Mouse (Mus musculus) testis, adult 2 months (tissue): ENCODE data around the gene 3110082J24Rik. TPM values are rescaled to one million over a fixed set of nuclear protein-coding genes. Genes with fewer than 3 reads are reported as not detected.

Experiments
- H3K27ac ChIP-seq: fragments of 200-500 bp; 2 replicates; pipeline ENCODE4 v1.5.1; 2012; ENCODE audit warnings: low read depth, low read length; ENCODE audit not compliant: control insufficient read depth, insufficient read depth
- H3K27me3 ChIP-seq: fragments of 200-500 bp; 2 replicates; pipeline ENCODE4 v1.6.1; 2012; ENCODE audit warnings: mild to moderate bottlenecking, low read length, moderate library complexity; ENCODE audit not compliant: control insufficient read depth, insufficient read depth
- H3K36me3 ChIP-seq: fragments of 200-500 bp; 2 replicates; pipeline ENCODE4 v1.6.1; 2012; ENCODE audit warnings: mild to moderate bottlenecking, low read length; ENCODE audit not compliant: control insufficient read depth, insufficient read depth
- H3K4me1 ChIP-seq: fragments of 200-500 bp; 2 replicates; pipeline ENCODE4 v1.6.1; 2012; ENCODE audit warnings: low read length; ENCODE audit not compliant: control insufficient read depth, insufficient read depth
- H3K4me3 ChIP-seq: fragments of 200-500 bp; 2 replicates; pipeline ENCODE4 v1.5.1; 2012; ENCODE audit warnings: low read depth, mild to moderate bottlenecking, low read length, moderate library complexity, mixed read lengths; ENCODE audit not compliant: control insufficient read depth
- CTCF ChIP-seq: fragments of 200-500 bp; IDR thresholded peaks from 2 replicates; pipeline ENCODE4 v1.5.1; 2012; ENCODE audit warnings: low read depth, mild to moderate bottlenecking, inconsistent platforms, low read length, moderate library complexity; ENCODE audit not compliant: control insufficient read depth, insufficient read depth, insufficient replicate concordance
- POLR2A ChIP-seq: fragments of 200-500 bp; IDR thresholded peaks from 2 replicates; pipeline ENCODE4 v1.6.1; 2012; ENCODE audit warnings: low read depth, mild to moderate bottlenecking, inconsistent platforms, low read length, moderate library complexity; ENCODE audit not compliant: control insufficient read depth
- polyA plus RNA-seq: library from polyadenylated mRNA; depleted of rRNA; stranded (reverse); fragments of >200 nt; gene quantifications from 2 replicates; pipeline ENCODE4 v1.2.3, GENCODE M21; 2012

3110082J24Rik gene
- polyA plus RNA-seq, 1 experiment = not detected

- H3K27ac ChIP-seq = no peak overlapping the region
- no peaks in the 10 kb centered on the region for H3K4me1 ChIP-seq
- peaks cover 5% of the 10 kb centered on the region for H3K36me3 ChIP-seq
- no peaks in the 10 kb centered on the region for H3K27me3 ChIP-seq
- TF ChIP-seq CTCF (no peak), POLR2A (no peak)
- H3K4me3 ChIP-seq = no peak overlapping the region
These were observed 42.4 kb upstream of the 3110082J24Rik start for GRCm38 (mm10) chr5:30148133-30148920.

- TF ChIP-seq POLR2A = no peak
- TF ChIP-seq CTCF = no peak
- H3K36me3 ChIP-seq = peaks cover 5% of the 10 kb centered on the region
- H3K27me3 ChIP-seq = no peaks in the 10 kb centered on the region
These were observed 40.6 kb upstream of the 3110082J24Rik start for GRCm38 (mm10) chr5:30146526-30146925.

GRCm38 (mm10) chr5:30138193-30138592 lies 32.3 kb upstream of the 3110082J24Rik start:
- H3K4me1 ChIP-seq = no peaks in the 10 kb centered on the region
- H3K27me3 ChIP-seq = no peaks in the 10 kb centered on the region
- H3K4me3 ChIP-seq = no peak overlapping the region
- H3K36me3 ChIP-seq = peaks cover 3% of the 10 kb centered on the region
- no peak for TF ChIP-seq POLR2A
- H3K27ac ChIP-seq = no peak overlapping the region

More at GRCm38 (mm10) chr5:30146526-30146925, 40.6 kb upstream of the 3110082J24Rik start:
- H3K4me3 ChIP-seq = no peak overlapping the region
- H3K4me1 ChIP-seq = no peaks in the 10 kb centered on the region
- H3K27ac ChIP-seq = no peak overlapping the region

GRCm38 (mm10) chr5:30137271-30137670 lies 31.4 kb upstream of the 3110082J24Rik start:
- Histone ChIP-seq H3K4me3 (no peak overlapping the region), H3K27me3 (no peaks in the 10 kb centered on the region), H3K36me3 (peaks cover 3% of the 10 kb centered on the region), H3K4me1 (no peaks in the 10 kb centered on the region), H3K27ac (no peak overlapping the region)
- TF ChIP-seq CTCF = no peak
- TF ChIP-seq POLR2A = no peak

GRCm38 (mm10) chr5:30135711-30136231 lies 29.9 kb upstream of the 3110082J24Rik start:
- H3K4me3 ChIP-seq = no peak overlapping the region
- no peaks in the 10 kb centered on the region for H3K27me3 ChIP-seq
- TF ChIP-seq CTCF (no peak), POLR2A (no peak)
- peaks cover 1% of the 10 kb centered on the region for H3K36me3 ChIP-seq
- no peaks in the 10 kb centered on the region for H3K4me1 ChIP-seq
- H3K27ac ChIP-seq = no peak overlapping the region

- no peak overlapping the region for H3K27ac ChIP-seq
- H3K4me3 ChIP-seq = no peak overlapping the region
- no peaks in the 10 kb centered on the region for H3K4me1 ChIP-seq
- H3K36me3 ChIP-seq = peaks cover 6% of the 10 kb centered on the region
- no peak for TF ChIP-seq POLR2A
- TF ChIP-seq CTCF = no peak
- H3K27me3 ChIP-seq = no peaks in the 10 kb centered on the region
These were observed 26.3 kb upstream of the 3110082J24Rik start for GRCm38 (mm10) chr5:30132173-30132572.

- H3K4me3 ChIP-seq = no peak overlapping the region
- TF ChIP-seq CTCF (no peak), POLR2A (no peak)
- H3K4me1 ChIP-seq = no peaks in the 10 kb centered on the region
- peaks cover 8% of the 10 kb centered on the region for H3K36me3 ChIP-seq
- no peak overlapping the region for H3K27ac ChIP-seq
- H3K27me3 ChIP-seq = no peaks in the 10 kb centered on the region
These were observed 25.4 kb upstream of the 3110082J24Rik start for GRCm38 (mm10) chr5:30131246-30131645.

GRCm38 (mm10) chr5:30128680-30129079 lies 22.8 kb upstream of the 3110082J24Rik start:
- Histone ChIP-seq H3K36me3 (peaks cover 8% of the 10 kb centered on the region), H3K27ac (no peak overlapping the region), H3K4me3 (no peak overlapping the region), H3K27me3 (no peaks in the 10 kb centered on the region), H3K4me1 (no peaks in the 10 kb centered on the region)
- no peak for TF ChIP-seq CTCF
- no peak for TF ChIP-seq POLR2A
